Mouse (Mus musculus) bone marrow, adult 2 months (tissue): Measurements from ENCODE around the gene H1f0.

Source experiments
- CTCF ChIP-seq: fragments of 200-500 bp; IDR thresholded peaks from 2 replicates; pipeline ENCODE4 v1.5.1; 2011; ENCODE audit warnings: low read length, control low read depth; ENCODE audit not compliant: control insufficient read depth, insufficient read depth
- POLR2A ChIP-seq: fragments of 200-500 bp; IDR thresholded peaks from 2 replicates; pipeline ENCODE4 v1.6.1; 2011; ENCODE audit warnings: low read depth, mild to moderate bottlenecking, control low read depth, low read length, borderline replicate concordance; ENCODE audit not compliant: control insufficient read depth

GRCm38 (mm10) chr15:79051461-79052360 is 23.5 kb downstream of the H1f0 start:
- TF ChIP-seq POLR2A (no peak), CTCF (no peak)
